Mouse (Mus musculus): ENCODE results near the gene Mtcp1. TPM values are rescaled to one million over a fixed set of nuclear protein-coding genes. Genes with fewer than 3 reads are reported as not detected.

Mtcp1 gene
- polyA plus RNA-seq, 1 experiment = 3.9 TPM

GRCm38 (mm10) chrX:75382195-75382771 lies 34.1 kb downstream of the Mtcp1 start, which contains the start of the genes Fundc2 and F8:
Gene Fundc2, plus strand, starts transcription at chrX:75382399.
Gene F8, minus strand, starts transcription at chrX:75382615.
- Histone ChIP-seq H3K36me3 (ENCODE audit: control insufficient read depth, insufficient read depth, low read length) (no peaks in the 10 kb centered on the region), H3K27ac (ENCODE audit: insufficient read depth, low read length) (peak within 1 kb of the TSS; percentile 76), H3K27me3 (ENCODE audit: control insufficient read depth, insufficient read depth, low read length) (no peaks in the 10 kb centered on the region), H3K4me3 (ENCODE audit: extremely low read depth, insufficient read depth, insufficient read length) (peak within 1 kb of the TSS; percentile 86), H3K4me1 (ENCODE audit: control insufficient read depth, insufficient read depth, insufficient read length) (no peaks in the 10 kb centered on the region)
- TF ChIP-seq POLR2A (IDR thresholded peaks at IDR 0.05; ENCODE audit: low read depth, low read length) = peak; percentile 11; the same call in 1 of the 2 replicates
- no peak for TF ChIP-seq CTCF (IDR thresholded peaks at IDR 0.05; ENCODE audit: extremely low read depth, insufficient read depth, insufficient read length, insufficient replicate concordance)
- WGBS = 20% methylated on average over 23 of the region's 25 CpGs
- DNase-seq (ENCODE audit: low read depth in 1 of 2, low spot score in 2 of 2) = peak; percentile 53 to 57

DNA sequence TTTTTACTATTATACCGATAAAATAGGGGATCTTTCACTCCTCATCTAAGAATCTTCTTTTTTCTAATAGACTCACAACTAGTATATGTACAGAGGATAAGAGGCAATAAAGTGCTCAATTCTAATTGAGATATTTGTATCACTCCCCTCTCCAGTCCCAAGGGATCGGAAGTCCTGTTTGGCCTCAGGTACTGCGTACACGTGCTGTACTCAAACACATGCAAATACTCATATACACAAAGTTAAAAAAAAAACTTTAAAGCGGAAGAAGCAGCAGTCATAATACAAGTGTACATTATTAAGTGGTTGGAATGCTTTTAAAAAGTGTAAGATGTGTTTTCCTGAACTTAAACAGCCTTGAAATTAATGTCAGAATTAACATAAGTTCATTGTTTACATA lies 34.7 kb downstream of the Mtcp1 start:
- TF ChIP-seq CTCF (IDR thresholded peaks at IDR 0.05; ENCODE audit: extremely low read depth, insufficient read depth, insufficient read length, insufficient replicate concordance) (no peak), POLR2A (IDR thresholded peaks at IDR 0.05; ENCODE audit: low read depth, low read length) (no peak)
- no peaks in the 10 kb centered on the region for H3K4me1 ChIP-seq (ENCODE audit: control insufficient read depth, insufficient read depth, insufficient read length)
- H3K27ac ChIP-seq (ENCODE audit: insufficient read depth, low read length) = peak overlapping the region; percentile 59; the same call in 1 of the 2 replicates
- no peaks in the 10 kb centered on the region for H3K27me3 ChIP-seq (ENCODE audit: control insufficient read depth, insufficient read depth, low read length)
- H3K36me3 ChIP-seq (ENCODE audit: control insufficient read depth, insufficient read depth, low read length) = no peaks in the 10 kb centered on the region
- DNase-seq (ENCODE audit: low read depth in 1 of 2, low spot score in 2 of 2) = no peak
- 68% methylated on average over 5 of the region's 5 CpGs for WGBS
- no peak overlapping the region for H3K4me3 ChIP-seq (ENCODE audit: extremely low read depth, insufficient read depth, insufficient read length)

DNA sequence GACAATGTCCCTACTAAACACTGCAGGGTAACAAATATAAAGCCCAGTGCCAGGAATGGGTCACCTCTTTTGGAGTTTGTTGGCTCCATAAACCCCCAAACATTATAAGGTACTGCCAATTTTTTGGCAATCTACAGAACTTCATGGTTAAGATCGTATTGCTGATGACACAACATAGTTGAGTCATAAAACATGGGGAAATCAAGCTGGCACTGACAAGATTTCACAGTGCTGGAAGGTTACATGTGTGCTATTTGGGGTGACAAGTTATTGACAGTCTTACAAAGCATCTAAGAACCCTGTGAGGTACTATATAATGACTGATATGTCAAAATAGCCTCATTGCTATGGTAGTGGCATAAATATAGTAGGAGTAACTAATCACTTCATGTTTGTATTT lies 35.2 kb downstream of the Mtcp1 start:
- DNase-seq (ENCODE audit: low read depth in 1 of 2, low spot score in 2 of 2) = no peak
- 85% methylated on average over 1 of the region's 1 CpGs for whole genome bisulfite sequencing
- no peak for TF ChIP-seq POLR2A (IDR thresholded peaks at IDR 0.05; ENCODE audit: low read depth, low read length)
- TF ChIP-seq CTCF (IDR thresholded peaks at IDR 0.05; ENCODE audit: extremely low read depth, insufficient read depth, insufficient read length, insufficient replicate concordance) = no peak
- H3K4me3 ChIP-seq (ENCODE audit: extremely low read depth, insufficient read depth, insufficient read length) = no peak overlapping the region
- no peaks in the 10 kb centered on the region for H3K27me3 ChIP-seq (ENCODE audit: control insufficient read depth, insufficient read depth, low read length)
- H3K36me3 ChIP-seq (ENCODE audit: control insufficient read depth, insufficient read depth, low read length) = no peaks in the 10 kb centered on the region
- no peaks in the 10 kb centered on the region for H3K4me1 ChIP-seq (ENCODE audit: control insufficient read depth, insufficient read depth, insufficient read length)
- H3K27ac ChIP-seq (ENCODE audit: insufficient read depth, low read length) = no peak overlapping the region

- Histone ChIP-seq H3K27me3 (ENCODE audit: control insufficient read depth, insufficient read depth, low read length) (no peaks in the 10 kb centered on the region), H3K4me3 (ENCODE audit: extremely low read depth, insufficient read depth, insufficient read length) (no peak overlapping the region), H3K4me1 (ENCODE audit: control insufficient read depth, insufficient read depth, insufficient read length) (no peaks in the 10 kb centered on the region), H3K36me3 (ENCODE audit: control insufficient read depth, insufficient read depth, low read length) (no peaks in the 10 kb centered on the region), H3K27ac (ENCODE audit: insufficient read depth, low read length) (no peak overlapping the region)
- no peak for DNase-seq (ENCODE audit: low read depth in 1 of 2, low spot score in 2 of 2)
- TF ChIP-seq POLR2A (IDR thresholded peaks at IDR 0.05; ENCODE audit: low read depth, low read length) = no peak
- no peak for TF ChIP-seq CTCF (IDR thresholded peaks at IDR 0.05; ENCODE audit: extremely low read depth, insufficient read depth, insufficient read length, insufficient replicate concordance)
These were observed 39.6 kb downstream of the Mtcp1 start for GRCm38 (mm10) chrX:75376815-75377214.

DNA sequence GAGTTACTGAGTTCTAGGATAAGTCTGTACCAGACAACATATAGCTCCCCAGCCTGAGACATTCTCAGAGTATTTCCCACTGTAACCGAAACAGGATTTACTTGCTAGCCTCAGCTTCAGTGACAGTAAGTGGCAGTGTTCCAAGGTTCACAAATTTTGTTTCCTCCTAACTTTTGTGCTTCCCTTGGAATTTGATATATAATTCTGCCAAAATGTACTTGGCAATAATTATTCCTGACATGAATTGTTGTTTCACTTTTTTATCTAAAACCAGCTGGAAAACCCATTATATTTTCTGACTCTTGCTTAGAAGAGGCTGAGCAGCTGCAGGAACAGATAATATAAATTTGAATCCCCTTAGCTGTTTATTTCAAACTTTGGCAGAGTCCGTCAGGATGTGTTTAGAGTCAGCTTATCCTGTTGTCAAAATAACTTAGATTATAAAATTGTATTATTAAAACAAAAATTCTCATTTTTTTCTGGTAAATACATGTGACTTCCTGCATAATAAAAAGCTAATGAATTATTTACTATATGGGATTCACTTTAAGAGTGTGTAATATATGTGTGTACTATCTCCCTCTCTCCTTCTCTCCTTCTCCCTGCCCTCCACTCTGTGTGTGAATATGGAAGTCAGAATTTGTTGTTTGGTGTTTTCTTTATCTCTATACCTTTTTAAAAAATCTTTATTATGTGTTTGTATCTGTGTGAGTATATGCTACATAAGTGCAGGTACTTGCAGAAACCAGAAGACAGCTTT lies 43.5 kb downstream of the Mtcp1 start:
- TF ChIP-seq CTCF (IDR thresholded peaks at IDR 0.05; ENCODE audit: extremely low read depth, insufficient read depth, insufficient read length, insufficient replicate concordance) (no peak), POLR2A (IDR thresholded peaks at IDR 0.05; ENCODE audit: low read depth, low read length) (no peak)
- H3K4me3 ChIP-seq (ENCODE audit: extremely low read depth, insufficient read depth, insufficient read length) = no peak overlapping the region
- H3K36me3 ChIP-seq (ENCODE audit: control insufficient read depth, insufficient read depth, low read length) = no peaks in the 10 kb centered on the region
- H3K27ac ChIP-seq (ENCODE audit: insufficient read depth, low read length) = no peak overlapping the region
- DNase-seq (ENCODE audit: low read depth in 1 of 2, low spot score in 2 of 2) = no peak
- no peaks in the 10 kb centered on the region for H3K4me1 ChIP-seq (ENCODE audit: control insufficient read depth, insufficient read depth, insufficient read length)
- 74% methylated on average over 2 of the region's 2 CpGs for WGBS
- H3K27me3 ChIP-seq (ENCODE audit: control insufficient read depth, insufficient read depth, low read length) = no peaks in the 10 kb centered on the region

DNA sequence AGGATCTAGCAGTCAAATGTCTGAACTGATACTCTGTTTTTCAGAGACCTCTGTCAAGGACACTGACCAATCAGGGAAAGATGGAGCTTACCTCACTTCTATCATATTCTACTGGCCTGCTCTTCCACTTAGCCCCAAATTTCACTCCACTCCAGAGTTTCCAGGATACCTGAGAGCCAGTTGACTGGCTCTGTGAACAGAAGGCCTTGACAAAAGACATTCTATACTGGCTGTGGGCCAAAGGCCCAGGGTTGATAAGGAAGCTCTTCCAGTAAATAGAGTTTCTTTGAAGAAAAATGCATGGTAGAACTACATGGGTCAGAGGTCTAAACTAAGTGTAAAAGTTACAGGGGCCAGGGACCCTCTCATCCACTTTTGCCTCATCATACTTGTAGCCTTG lies 46.2 kb downstream of the Mtcp1 start:
- Histone ChIP-seq H3K27me3 (ENCODE audit: control insufficient read depth, insufficient read depth, low read length) (no peaks in the 10 kb centered on the region), H3K27ac (ENCODE audit: insufficient read depth, low read length) (no peak overlapping the region), H3K4me1 (ENCODE audit: control insufficient read depth, insufficient read depth, insufficient read length) (no peaks in the 10 kb centered on the region), H3K4me3 (ENCODE audit: extremely low read depth, insufficient read depth, insufficient read length) (no peak overlapping the region), H3K36me3 (ENCODE audit: control insufficient read depth, insufficient read depth, low read length) (no peaks in the 10 kb centered on the region)
- no peak for DNase-seq (ENCODE audit: low read depth in 1 of 2, low spot score in 2 of 2)
- TF ChIP-seq CTCF (IDR thresholded peaks at IDR 0.05; ENCODE audit: extremely low read depth, insufficient read depth, insufficient read length, insufficient replicate concordance) (no peak), POLR2A (IDR thresholded peaks at IDR 0.05; ENCODE audit: low read depth, low read length) (no peak)

Other genes with a start within 250 kb of the Mtcp1 start
- gene Fundc2, start 34.2 kb downstream of the Mtcp1 start, polyA plus RNA-seq (2012; rRNA removed) = 2.6 and 2.8 TPM in 2 replicates
- gene F8, start 34.0 kb downstream of the Mtcp1 start, polyA plus RNA-seq (2012; rRNA removed) = 0.21 and 0.22 TPM in 2 replicates
- 1.8 and 2.2 TPM in 2 replicates for gene Cmc4, start within 50 bp of the Mtcp1 start, polyA plus RNA-seq (2012; rRNA removed)
- gene Brcc3, start within 50 bp of the Mtcp1 start, polyA plus RNA-seq (2012; rRNA removed) = 3.1 and 4.4 TPM in 2 replicates
- 1.4 and 1.7 TPM in 2 replicates for gene Vbp1, start 97.7 kb upstream of the Mtcp1 start, polyA plus RNA-seq (2012; rRNA removed)
- 0.09 and 0.12 TPM in 2 replicates for gene Rab39b, start 161.6 kb upstream of the Mtcp1 start, polyA plus RNA-seq (2012; rRNA removed)